Mouse (Mus musculus): ENCODE data around the gene Nabp1.

DNA sequence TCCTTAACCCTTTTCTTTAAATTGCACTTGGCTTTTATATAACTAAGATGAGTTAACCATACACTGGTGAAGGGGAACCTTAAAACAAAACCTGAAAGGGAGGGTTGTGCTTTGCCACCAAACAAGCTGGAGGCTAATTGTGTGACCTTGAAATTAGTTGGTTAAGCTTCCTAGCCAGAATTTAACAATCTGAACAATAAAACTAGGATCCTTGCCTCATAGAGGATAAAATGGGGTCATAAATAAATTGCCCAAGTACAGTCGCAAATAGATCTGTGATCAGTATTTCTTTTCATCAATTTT is 753 bp upstream of the Nabp1 start:
- TF ChIP-seq CTCF (IDR thresholded peaks at IDR 0.05; ENCODE audit: low read depth, low read length): no peak
- no peak for TF ChIP-seq POLR2A (IDR thresholded peaks at IDR 0.05; ENCODE audit: extremely low read depth, insufficient read depth, low read length)
